Mouse (Mus musculus) mature B cell (primary cell): ENCODE measurements around the gene Loxl1.

Experiments
- in situ Hi-C: fragments of 300-500 bp; cut with MboI; formaldehyde crosslinking; loops from 2 replicates; pipeline ENCODE4 v1.14.3; 2019

Gene Loxl1

DNA sequence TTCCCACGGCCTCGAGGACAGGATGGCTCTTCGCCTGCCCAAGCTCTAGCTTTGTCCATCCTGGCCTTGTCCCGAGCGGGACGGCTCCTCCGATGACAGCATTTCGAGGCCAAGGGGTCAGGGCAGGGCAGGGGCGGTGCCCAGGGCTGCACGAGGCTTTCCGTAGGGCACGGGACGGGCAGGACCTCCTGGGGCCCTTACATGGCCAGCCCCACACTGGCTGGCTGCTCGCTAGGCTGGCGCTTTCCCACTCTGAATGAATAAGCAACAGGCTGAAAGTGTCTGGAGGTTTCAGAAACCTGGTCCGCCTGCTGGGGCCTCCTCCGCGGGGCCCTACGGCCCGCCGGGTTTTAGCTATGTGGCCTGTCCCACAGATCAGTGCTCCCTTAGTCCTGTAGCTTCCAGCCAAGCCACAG lies at the start of gene Loxl1:
Gene Loxl1, minus strand, starts transcription at position 243 of the 416 bp plus-strand sequence.
- in situ Hi-C loops = no loop called here

GRCm38 (mm10) chr9:58361956-58362355 lies 49.0 kb upstream of the Loxl1 start:
- in situ Hi-C loops = no loop called here

DNA sequence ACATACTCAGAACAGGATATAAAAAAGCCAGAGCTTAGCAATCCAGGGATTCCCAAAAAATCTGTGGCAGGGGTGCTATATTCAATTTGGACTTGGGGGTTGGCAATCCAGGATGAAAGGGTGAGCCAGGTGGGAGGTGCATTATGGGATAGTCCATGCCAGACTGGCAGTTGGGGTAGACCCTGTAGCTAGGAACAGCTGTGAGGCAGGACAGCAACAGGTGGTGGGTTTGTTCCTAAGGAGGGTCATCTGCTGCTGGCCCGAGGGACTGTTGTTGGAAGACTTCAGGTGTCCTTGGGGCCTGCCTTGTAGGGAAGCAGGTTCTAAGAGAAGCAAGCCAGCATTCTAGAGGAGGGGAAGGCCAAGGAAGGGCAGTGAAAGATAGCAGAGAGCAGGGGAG lies 48.4 kb upstream of the Loxl1 start:
- in situ Hi-C loops = no loop called here

DNA sequence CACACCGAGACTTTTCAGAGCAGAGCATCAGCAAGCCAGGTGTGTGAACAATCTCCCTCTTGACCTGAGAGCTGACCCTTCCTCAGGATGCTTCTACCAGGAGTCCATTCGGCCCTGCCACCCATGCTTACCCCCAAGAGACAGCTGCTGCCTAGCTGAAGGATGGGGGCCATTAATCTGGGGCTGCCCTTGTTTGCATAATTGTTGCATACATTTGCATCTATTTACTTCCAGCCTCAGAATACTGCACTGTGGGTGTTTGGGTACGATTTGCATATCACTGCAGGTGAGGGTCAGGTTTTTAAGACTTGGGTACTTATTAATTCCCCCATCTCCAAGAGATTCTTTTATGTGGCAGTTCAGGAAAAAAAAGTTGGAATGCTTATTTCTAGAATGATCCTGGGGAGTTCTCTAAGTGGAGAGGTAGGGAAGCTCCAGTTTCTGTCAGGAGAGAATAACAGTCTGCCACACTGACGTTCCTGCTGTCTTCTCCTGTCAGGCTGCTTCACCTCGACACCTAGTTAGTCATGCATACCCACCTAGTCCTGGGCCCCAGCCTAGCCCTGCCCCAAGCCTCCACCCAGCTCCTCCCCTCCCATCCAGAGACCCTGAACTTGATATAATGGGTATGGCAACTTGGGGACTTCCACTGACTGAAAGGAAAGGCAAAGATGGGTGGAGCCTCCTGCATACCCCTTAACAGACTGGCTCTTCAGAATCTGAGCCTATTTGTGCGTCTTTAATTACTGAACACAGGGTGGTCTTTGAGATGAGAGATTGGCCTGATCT lies 42.5 kb upstream of the Loxl1 start:
- in situ Hi-C loops = no loop called here

GRCm38 (mm10) chr9:58354701-58355100 lies 41.7 kb upstream of the Loxl1 start:
- in situ Hi-C loops = no loop called here

DNA sequence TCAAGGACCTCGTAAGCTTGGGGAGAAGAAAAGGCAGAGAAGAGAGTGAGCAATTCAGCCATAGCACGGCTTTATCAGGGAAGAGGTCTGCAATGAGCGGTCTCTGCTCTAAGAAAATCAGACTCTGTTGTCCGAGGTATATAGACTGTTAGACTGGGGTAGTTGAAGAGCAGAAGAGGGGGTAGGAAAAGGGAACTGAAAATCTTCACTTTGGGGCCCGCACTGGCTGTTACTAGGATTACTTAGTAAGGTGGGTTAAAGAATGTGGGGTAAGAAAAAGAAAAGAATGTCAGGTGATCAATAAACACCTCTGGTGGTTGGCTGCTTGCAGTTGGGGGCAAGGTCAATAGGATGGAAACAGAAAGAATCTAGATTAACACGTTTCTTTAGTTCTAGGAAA lies 40.2 kb upstream of the Loxl1 start:
- in situ Hi-C loops = no loop called here

DNA sequence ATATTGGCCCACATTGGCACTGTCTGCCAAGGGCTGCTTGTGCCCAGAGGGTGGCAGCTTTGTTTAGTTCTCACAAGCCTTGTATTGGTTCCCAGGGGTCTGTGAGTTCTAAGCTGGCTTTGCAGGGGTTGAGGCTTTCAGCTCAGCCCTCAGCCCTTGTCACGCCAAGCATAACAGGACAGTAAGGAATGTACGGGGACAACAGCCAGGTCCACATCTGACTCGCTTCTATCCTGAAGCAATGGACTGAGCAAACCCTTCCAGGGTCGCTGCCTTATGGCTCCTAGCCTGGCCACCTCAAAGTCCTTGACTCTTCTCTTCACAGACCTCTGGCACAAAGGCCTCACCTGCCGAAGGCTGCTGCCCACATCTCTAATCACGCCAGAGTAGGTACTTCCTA lies 34.8 kb upstream of the Loxl1 start:
- in situ Hi-C loops = no loop called here

- in situ Hi-C loops = no loop called here
Observed at GRCm38 (mm10) chr9:58346498-58346897, 33.5 kb upstream of the Loxl1 start.

DNA sequence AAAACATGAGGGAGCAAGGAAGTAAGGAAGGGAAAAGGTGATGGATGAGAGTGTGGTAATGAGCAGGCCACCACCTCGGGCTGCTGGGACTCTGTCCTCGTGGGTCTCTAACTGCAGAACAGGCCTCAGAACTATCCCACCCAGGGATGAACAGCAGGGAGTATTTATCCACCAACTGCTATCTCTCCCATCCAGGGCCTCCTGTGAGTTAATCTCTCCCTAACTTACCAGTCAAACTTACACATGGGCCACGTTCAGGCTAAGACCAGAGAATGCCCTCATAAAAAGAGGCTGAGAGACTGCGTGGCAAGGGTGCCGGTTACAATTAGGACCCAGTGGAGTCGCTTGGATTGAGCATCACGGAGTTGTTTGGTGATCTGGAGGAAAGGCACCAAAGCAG lies 33.0 kb upstream of the Loxl1 start:
- in situ Hi-C loops = no loop called here

- in situ Hi-C loops = no loop called here
Observed at GRCm38 (mm10) chr9:58341795-58342194, 28.8 kb upstream of the Loxl1 start.

- in situ Hi-C loops = no loop called here
Observed at GRCm38 (mm10) chr9:58336650-58337281, 23.8 kb upstream of the Loxl1 start.

DNA sequence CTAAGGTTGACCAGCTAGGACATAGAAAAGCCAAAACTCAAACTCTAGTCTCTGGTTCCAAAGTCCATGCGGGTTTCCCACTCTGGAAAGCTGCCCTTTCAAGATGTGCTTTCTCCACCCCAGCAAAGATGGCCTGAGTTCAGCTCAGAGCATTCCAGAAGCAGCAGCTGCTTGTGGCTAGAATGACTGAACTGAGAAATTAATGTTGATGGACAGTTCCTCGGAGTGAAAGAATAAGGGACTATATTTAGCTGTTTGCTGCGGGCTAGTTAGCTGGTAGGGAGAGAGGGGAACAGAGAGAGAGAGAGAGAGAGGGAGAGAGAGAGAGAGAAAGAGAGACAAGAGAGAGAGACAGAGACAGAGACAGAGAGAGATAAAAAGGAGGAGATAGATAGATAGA lies 18.3 kb upstream of the Loxl1 start:
- in situ Hi-C loops = no loop called here

DNA sequence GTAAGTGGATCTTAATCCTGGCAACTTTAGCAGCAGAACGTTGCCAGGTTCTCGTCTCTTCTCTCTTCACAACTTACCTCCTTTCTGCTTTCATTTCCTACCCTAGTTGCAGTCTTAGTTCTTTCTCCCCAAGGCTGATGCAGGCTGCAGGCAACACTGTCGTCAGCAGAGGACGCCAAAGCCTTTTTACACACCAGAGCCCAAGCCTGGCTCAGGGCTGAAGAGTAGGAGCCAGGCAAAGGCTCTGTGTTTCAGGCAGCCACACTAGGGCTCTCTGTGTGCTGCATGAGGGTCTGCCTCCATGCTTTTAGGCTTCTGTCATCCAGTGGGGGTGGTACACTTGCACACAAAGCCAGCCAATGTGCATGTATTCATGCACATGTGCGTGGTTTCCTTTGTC lies 17.3 kb upstream of the Loxl1 start:
- in situ Hi-C loops = no loop called here

DNA sequence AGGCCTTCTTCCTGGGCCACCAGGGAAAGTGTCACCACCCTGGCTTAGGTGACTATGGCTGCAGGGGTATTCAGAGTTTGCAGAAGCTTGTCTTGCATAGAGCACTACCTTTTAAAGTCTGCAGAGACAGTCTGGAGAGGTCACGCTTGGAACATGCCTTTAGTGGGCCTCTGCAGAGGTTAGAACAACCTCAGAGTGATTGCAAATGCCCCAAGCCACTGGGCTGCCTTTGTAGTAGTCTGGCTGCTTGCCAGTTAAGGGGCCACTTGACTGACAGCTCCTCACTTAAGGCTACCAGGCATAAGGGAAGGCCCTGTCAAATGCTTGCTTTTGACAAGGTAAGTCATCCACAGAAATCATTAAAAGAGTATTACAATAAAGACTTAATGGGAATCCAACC lies 14.4 kb upstream of the Loxl1 start:
- in situ Hi-C loops = no loop called here

DNA sequence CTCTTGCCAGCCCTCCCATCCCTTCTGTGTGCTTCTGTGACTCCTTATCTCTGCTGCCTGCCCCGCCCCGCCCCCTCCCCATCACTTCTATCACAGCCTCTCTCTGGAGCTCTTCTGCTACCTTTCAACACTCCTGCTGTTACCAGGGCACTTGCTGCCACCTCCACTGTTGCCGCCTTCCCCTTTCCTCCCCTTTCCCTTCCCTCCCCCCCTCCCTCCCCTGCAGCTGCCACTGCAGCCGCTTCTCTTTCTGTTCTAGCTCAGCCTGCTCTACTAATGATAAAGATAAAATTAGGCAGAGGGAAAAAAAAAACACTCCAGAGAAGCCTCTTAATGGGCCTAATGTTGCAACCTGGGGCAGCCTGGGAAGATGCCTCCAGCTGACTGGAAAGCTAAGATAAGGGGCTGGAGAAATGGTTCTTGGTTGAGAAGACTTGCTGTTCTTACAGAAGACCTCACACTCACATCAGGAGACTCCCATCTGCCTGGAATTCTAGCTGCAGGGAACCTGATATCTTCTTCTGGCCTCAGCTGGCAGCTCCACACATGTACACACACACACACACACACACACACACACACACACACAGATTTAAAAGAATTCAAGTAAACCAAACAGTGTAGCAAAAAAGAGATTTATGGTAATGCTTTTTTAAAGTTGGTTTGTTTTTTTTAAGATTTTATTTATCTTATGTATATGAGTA lies 13.6 kb upstream of the Loxl1 start:
- in situ Hi-C loops = no loop called here

DNA sequence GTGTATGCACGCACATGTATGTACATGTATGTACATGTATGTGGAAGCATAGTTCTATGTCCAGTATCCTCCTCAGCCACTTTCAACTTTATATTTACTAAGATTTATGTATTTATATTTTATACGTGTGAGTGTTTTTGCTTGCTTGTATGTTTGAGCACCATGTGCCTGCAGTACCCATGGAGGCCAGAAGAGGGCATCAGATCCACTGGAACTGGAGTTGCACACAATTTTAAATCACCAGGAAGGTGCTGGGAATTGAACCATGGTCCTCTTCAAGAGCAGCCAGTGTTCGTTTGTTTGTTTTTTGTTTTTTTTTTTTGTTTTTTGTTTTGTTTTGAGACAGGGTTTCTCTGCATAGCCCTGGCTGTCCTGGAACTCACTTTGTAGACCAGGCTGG lies 8.7 kb upstream of the Loxl1 start:
- in situ Hi-C loops = no loop called here

DNA sequence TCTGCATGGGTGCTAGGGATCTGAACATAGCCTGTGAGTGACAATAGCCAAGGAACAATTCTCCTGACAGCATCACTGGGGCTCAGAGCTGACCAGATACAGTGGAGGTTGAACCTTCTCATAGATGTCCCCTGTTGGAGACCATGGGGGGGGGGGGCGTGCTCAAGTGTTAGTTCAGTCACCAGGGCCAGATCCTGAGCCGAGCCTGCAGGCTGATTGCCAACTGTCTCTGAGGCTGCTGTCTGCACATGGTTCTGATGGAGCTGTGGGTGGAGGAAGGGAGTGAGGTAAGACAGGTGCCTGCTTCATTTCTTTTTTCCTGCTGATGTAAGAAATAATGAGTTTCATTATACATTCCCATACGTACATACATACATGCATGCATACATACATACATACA lies 5.3 kb upstream of the Loxl1 start:
- in situ Hi-C loops = no loop called here

DNA sequence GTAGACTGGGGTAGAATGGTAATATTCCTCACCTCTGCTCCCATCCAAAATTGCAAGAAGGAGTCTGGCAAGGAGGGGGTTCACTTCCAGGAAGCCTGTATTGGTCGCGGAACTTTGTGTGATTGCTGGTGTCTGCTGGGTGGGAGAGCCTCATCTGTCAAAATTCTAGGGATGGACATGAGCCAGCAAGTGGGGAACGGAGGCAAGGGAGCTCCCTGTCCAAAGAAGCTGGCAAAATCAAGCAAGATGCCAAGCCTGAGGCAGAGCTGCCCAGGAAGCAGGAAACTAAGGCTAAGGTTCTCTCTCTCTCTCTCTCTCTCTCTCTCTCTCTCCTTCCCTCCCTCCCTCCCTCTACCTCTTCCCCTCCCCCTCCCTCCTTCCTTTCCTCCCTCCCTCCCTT lies 4.4 kb upstream of the Loxl1 start:
- in situ Hi-C loops = no loop called here

GRCm38 (mm10) chr9:58316784-58317183 lies 3.8 kb upstream of the Loxl1 start:
- in situ Hi-C loops = no loop called here

GRCm38 (mm10) chr9:58315850-58316249 lies 2.9 kb upstream of the Loxl1 start:
- in situ Hi-C loops = no loop called here

DNA sequence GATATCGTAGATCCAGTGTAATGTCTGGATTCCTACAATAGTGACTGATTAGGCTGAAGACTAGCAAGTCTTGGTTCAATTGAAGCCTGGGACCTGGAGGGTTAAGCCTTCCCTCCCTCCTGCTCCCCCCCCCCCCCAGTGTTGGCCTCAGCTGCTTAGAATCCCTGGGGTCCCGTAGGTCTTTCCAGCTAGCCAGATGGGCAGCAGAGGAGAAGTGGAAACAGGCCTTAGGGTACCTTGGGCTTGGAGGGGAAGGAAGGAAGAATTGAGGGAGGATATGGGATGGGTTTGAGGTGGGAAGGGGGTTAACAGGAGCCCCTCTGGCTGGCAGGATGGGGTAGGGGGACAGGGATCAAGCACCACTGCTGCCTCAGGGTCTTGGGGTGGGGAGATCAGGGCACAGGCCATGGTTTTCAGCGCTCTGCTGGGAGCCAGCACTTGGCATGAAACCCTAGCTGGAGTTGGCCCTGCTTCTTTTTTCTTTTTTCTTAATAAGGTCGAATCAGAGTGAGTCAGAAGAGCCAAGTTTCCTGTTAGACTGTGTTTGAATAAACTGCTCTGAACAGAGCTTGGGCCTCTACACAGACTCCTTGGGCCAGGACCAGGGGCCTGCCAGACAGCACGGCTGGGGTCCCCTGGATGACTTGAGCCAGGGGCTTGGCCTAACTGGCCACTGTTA lies 1.8 kb upstream of the Loxl1 start:
- in situ Hi-C loops = no loop called here

- in situ Hi-C loops = no loop called here
Observed at GRCm38 (mm10) chr9:58312196-58312943, 616 bp downstream of the Loxl1 start.
